Mouse (Mus musculus): ENCODE results near the gene Pak3. TPM values are rescaled to one million over a fixed set of nuclear protein-coding genes. Genes with fewer than 3 reads are reported as not detected.

Pak3 gene
- polyA plus RNA-seq, 1 experiment from 2014 or later: 1.4 TPM

GRCm38 (mm10) chrX:143573691-143574090 is 55.3 kb downstream of the Pak3 start:
- DNase-seq (no peak), ATAC-seq (ENCODE audit: low read depth) (no peak)
- Histone ChIP-seq H3K4me2 (no peak overlapping the region), H3K27me3 (no peaks in the 10 kb centered on the region), H3K4me3 (replicated peaks) (no peak overlapping the region), H3K9ac (no peak overlapping the region), H3K4me1 (replicated peaks) (no peaks in the 10 kb centered on the region), H3K27ac (no peak overlapping the region), H3K9me3 (replicated peaks) (no peaks in the 10 kb centered on the region), H3K36me3 (no peaks in the 10 kb centered on the region)
- WGBS (ENCODE audit: insufficient replicate concordance): 42% methylated on average over 2 of the region's 2 CpGs

GRCm38 (mm10) chrX:143579925-143580324 is 61.5 kb downstream of the Pak3 start:
- Histone ChIP-seq H3K36me3 (no peaks in the 10 kb centered on the region), H3K9me3 (replicated peaks) (no peaks in the 10 kb centered on the region), H3K27ac (no peak overlapping the region), H3K9ac (no peak overlapping the region), H3K4me2 (no peak overlapping the region), H3K4me1 (replicated peaks) (no peaks in the 10 kb centered on the region), H3K4me3 (replicated peaks) (no peak overlapping the region), H3K27me3 (no peaks in the 10 kb centered on the region)
- 64% methylated on average over 2 of the region's 2 CpGs for WGBS (ENCODE audit: insufficient replicate concordance)
- ATAC-seq (ENCODE audit: low read depth) (no peak), DNase-seq (no peak)

- no peaks in the 10 kb centered on the region for H3K27me3 ChIP-seq
- no peak overlapping the region for H3K4me3 ChIP-seq (replicated peaks)
- H3K27ac ChIP-seq: no peak overlapping the region
- WGBS (ENCODE audit: insufficient replicate concordance): 42% methylated on average over 2 of the region's 2 CpGs
- no peak overlapping the region for H3K4me2 ChIP-seq
- H3K4me1 ChIP-seq (replicated peaks): no peaks in the 10 kb centered on the region
- no peak for ATAC-seq (ENCODE audit: low read depth)
- no peak overlapping the region for H3K9ac ChIP-seq
- H3K36me3 ChIP-seq: no peaks in the 10 kb centered on the region
- no peak for DNase-seq
- H3K9me3 ChIP-seq (replicated peaks): no peaks in the 10 kb centered on the region
These were observed 62.1 kb downstream of the Pak3 start for GRCm38 (mm10) chrX:143580458-143580959.

GRCm38 (mm10) chrX:143606877-143607449 is 88.6 kb downstream of the Pak3 start:
- H3K4me2 ChIP-seq: no peak overlapping the region
- ATAC-seq (ENCODE audit: low read depth) (no peak), DNase-seq (no peak)
- no peak overlapping the region for H3K4me3 ChIP-seq (replicated peaks)
- H3K4me1 ChIP-seq (replicated peaks): no peaks in the 10 kb centered on the region
- H3K27me3 ChIP-seq: no peaks in the 10 kb centered on the region
- 36% methylated on average over 5 of the region's 5 CpGs for WGBS (ENCODE audit: insufficient replicate concordance)
- no peaks in the 10 kb centered on the region for H3K36me3 ChIP-seq
- H3K9me3 ChIP-seq (replicated peaks): no peaks in the 10 kb centered on the region
- H3K27ac ChIP-seq: no peak overlapping the region
- H3K9ac ChIP-seq: no peak overlapping the region

- H3K36me3 ChIP-seq: no peaks in the 10 kb centered on the region
- 47% methylated on average over 4 of the region's 4 CpGs for WGBS (ENCODE audit: insufficient replicate concordance)
- no peak overlapping the region for H3K27ac ChIP-seq
- no peak overlapping the region for H3K4me3 ChIP-seq (replicated peaks)
- no peak for ATAC-seq (ENCODE audit: low read depth)
- H3K9ac ChIP-seq: no peak overlapping the region
- no peak for DNase-seq
- H3K27me3 ChIP-seq: no peaks in the 10 kb centered on the region
- H3K4me2 ChIP-seq: no peak overlapping the region
- H3K9me3 ChIP-seq (replicated peaks): no peaks in the 10 kb centered on the region
- H3K4me1 ChIP-seq (replicated peaks): no peaks in the 10 kb centered on the region
These were observed 100.3 kb downstream of the Pak3 start for GRCm38 (mm10) chrX:143618734-143619133.

- ATAC-seq (ENCODE audit: low read depth): no peak
- Histone ChIP-seq H3K9ac (no peak overlapping the region), H3K4me3 (replicated peaks) (no peak overlapping the region), H3K4me2 (no peak overlapping the region), H3K27ac (no peak overlapping the region), H3K9me3 (replicated peaks) (no peaks in the 10 kb centered on the region), H3K27me3 (no peaks in the 10 kb centered on the region; the same call in 1 of the 2 replicates), H3K36me3 (no peaks in the 10 kb centered on the region), H3K4me1 (replicated peaks) (no peaks in the 10 kb centered on the region)
- no peak for DNase-seq
- 71% methylated on average over 5 of the region's 5 CpGs for WGBS (ENCODE audit: insufficient replicate concordance)
These were observed 109.4 kb downstream of the Pak3 start for GRCm38 (mm10) chrX:143627767-143628166.

GRCm38 (mm10) chrX:143643936-143644335 is 125.5 kb downstream of the Pak3 start:
- Histone ChIP-seq H3K27me3 (no peaks in the 10 kb centered on the region), H3K36me3 (no peaks in the 10 kb centered on the region), H3K4me1 (replicated peaks) (no peaks in the 10 kb centered on the region), H3K27ac (no peak overlapping the region), H3K9ac (no peak overlapping the region), H3K4me2 (no peak overlapping the region), H3K9me3 (replicated peaks) (no peaks in the 10 kb centered on the region), H3K4me3 (replicated peaks) (no peak overlapping the region)
- ATAC-seq (ENCODE audit: low read depth): no peak
- DNase-seq: no peak
- WGBS (ENCODE audit: insufficient replicate concordance): 61% methylated on average over 2 of the region's 2 CpGs

- 31% methylated on average over 1 of the region's 1 CpGs for WGBS (ENCODE audit: insufficient replicate concordance)
- Histone ChIP-seq H3K9me3 (replicated peaks) (no peaks in the 10 kb centered on the region), H3K4me1 (replicated peaks) (no peaks in the 10 kb centered on the region), H3K4me2 (no peak overlapping the region), H3K9ac (no peak overlapping the region), H3K36me3 (no peaks in the 10 kb centered on the region), H3K4me3 (replicated peaks) (no peak overlapping the region), H3K27ac (no peak overlapping the region), H3K27me3 (no peaks in the 10 kb centered on the region)
- no peak for ATAC-seq (ENCODE audit: low read depth)
- no peak for DNase-seq
These were observed 126.4 kb downstream of the Pak3 start for GRCm38 (mm10) chrX:143644807-143645206.

- WGBS (ENCODE audit: insufficient replicate concordance): 31% methylated on average over 9 of the region's 9 CpGs
- Histone ChIP-seq H3K27me3 (no peaks in the 10 kb centered on the region), H3K27ac (no peak overlapping the region), H3K36me3 (no peaks in the 10 kb centered on the region), H3K9ac (no peak overlapping the region), H3K4me1 (replicated peaks) (no peaks in the 10 kb centered on the region), H3K9me3 (replicated peaks) (no peaks in the 10 kb centered on the region), H3K4me2 (no peak overlapping the region), H3K4me3 (replicated peaks) (no peak overlapping the region)
- no peak for ATAC-seq (ENCODE audit: low read depth)
- no peak for DNase-seq
These were observed 136.2 kb downstream of the Pak3 start for GRCm38 (mm10) chrX:143654308-143655176.

- Histone ChIP-seq H3K9ac (no peak overlapping the region), H3K4me1 (replicated peaks) (no peaks in the 10 kb centered on the region), H3K36me3 (no peaks in the 10 kb centered on the region), H3K27me3 (no peaks in the 10 kb centered on the region), H3K4me2 (no peak overlapping the region), H3K4me3 (replicated peaks) (no peak overlapping the region), H3K27ac (no peak overlapping the region), H3K9me3 (replicated peaks) (no peaks in the 10 kb centered on the region)
- WGBS (ENCODE audit: insufficient replicate concordance): 25% methylated on average over 3 of the region's 3 CpGs
- no peak for ATAC-seq (ENCODE audit: low read depth)
- no peak for DNase-seq
These were observed 136.7 kb downstream of the Pak3 start for GRCm38 (mm10) chrX:143655177-143655492.

GRCm38 (mm10) chrX:143664221-143665150 is 146.1 kb downstream of the Pak3 start:
- ATAC-seq (ENCODE audit: low read depth): peak; percentile 54; the same call in 1 of the 2 replicates
- WGBS (ENCODE audit: insufficient replicate concordance): 13% methylated on average over 26 of the region's 28 CpGs

More at GRCm38 (mm10) chrX:143664221-143665150, 146.1 kb downstream of the Pak3 start:
- H3K4me3 ChIP-seq (replicated peaks): peak overlapping the region; percentile 28; the same call in 1 of the 2 replicates
- H3K27me3 ChIP-seq: no peaks in the 10 kb centered on the region; the same call in 1 of the 2 replicates
- DNase-seq: no peak
- H3K36me3 ChIP-seq: no peaks in the 10 kb centered on the region
- peak overlapping the region; percentile 49 for H3K4me2 ChIP-seq
- no peak overlapping the region for H3K27ac ChIP-seq
- no peaks in the 10 kb centered on the region for H3K9me3 ChIP-seq (replicated peaks)
- H3K9ac ChIP-seq: no peak overlapping the region
- H3K4me1 ChIP-seq (replicated peaks): no peaks in the 10 kb centered on the region

Measured in liver, embryonic 13.5 days (tissue).